Mouse (Mus musculus): ENCODE data around the gene Tgoln1.

DNA sequence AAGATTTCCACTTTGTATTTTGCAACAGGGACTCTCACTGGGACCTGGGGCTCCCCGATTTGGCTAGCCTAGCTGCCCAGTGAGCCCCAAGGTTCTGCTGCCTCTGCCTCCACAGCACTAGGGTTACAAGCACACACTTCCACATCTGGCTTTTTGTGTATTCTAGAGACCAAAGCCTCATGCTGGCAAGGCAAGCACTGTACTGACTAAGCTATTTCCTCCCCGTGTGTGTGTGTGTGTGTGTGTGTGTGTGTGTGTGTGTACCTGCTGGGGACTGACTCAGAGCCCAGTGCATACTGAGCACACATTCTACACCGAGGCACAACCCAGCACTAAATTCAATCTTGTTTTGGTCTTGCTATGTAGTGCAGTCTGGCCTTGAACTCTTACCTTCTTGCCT lies 30.1 kb downstream of the Tgoln1 start:
- TF ChIP-seq CTCF (IDR thresholded peaks at IDR 0.05; ENCODE audit: control insufficient read depth, insufficient read depth, insufficient read length) (no peak), MAX (IDR thresholded peaks at IDR 0.05) (no peak), USF1 (IDR thresholded peaks at IDR 0.05; ENCODE audit: low read depth) (no peak), FOSL1 (IDR thresholded peaks at IDR 0.05; ENCODE audit: insufficient read depth, low read length, poor library complexity, severe bottlenecking) (no peak), MYOG (IDR thresholded peaks at IDR 0.05; ENCODE audit: control insufficient read depth, extremely low read depth, insufficient read length) (no peak), CEBPB (IDR thresholded peaks at IDR 0.05; ENCODE audit: low read depth) (no peak)
